Comparison of ENCODE assay signal across 11 mouse cellular contexts in the genomic region with DNA sequence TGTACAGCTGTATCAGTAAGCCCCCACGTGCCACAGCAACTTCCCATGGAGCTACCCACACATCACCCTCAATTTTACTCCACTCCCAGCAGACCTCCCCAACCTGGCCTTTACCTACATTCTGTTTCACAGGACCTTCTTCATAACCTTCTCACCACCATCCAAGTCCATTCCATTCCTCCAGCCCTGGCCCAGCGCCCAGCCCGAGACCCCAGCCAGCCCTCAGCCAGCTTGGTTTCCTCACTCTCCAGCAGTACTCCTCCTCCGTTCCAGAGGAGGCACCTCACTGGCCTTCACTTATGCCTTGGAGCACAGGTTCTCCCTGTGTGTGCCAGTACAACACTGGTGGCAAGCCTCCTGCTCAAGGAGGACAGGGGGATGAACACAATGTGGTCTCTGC. TPM values are rescaled to one million over a fixed set of nuclear protein-coding genes. Genes with fewer than 3 reads are reported as not detected.
A peak's percentile ranks its signal among the peaks of the same experiment; 100 is the strongest.
DNase-seq lines count a peak whose midpoint lies in the region; ATAC-seq and TF ChIP-seq lines count a peak whose summit lies in the region.
"Had no signal": no experiment of that assay in that cellular context is flagged by ENCODE, and none has a peak within 500 bp of the region (broad histone marks: within the 10 kb centered on the region; RNA-seq: fewer than 3 reads in every experiment).

No protein-coding gene starts in this region.

- H3ac ChIP-seq in C2C12 (ENCODE audit: control insufficient read depth, insufficient read length, low read depth), result peak overlapping the region; percentile 19

- peak overlapping the region; percentile 91 for H3K4me2 ChIP-seq in forebrain, embryonic 13.5 days
- H3K4me2 ChIP-seq in liver, embryonic 13.5 days, result peak overlapping the region; percentile 94

- peak overlapping the region; percentile 93; the same call in 1 of the 2 replicates for H3K9ac ChIP-seq in forebrain, embryonic 13.5 days
- no peak overlapping the region for H3K9ac ChIP-seq in liver, embryonic 13.5 days

- intact Hi-C loops in heart, postnatal 25 days (cut with DNase I), result no loop called here
- intact Hi-C loops in left cerebral cortex, postnatal 14 days (cut with DNase I), result loop anchor here (5.0 kb wide), 1 partner anchor 44 kb away; the partner anchor contains the start of genes Lmf2 and Ncaph2

- H3K4me3 ChIP-seq in heart, embryonic 10.5 days, result peak overlapping the region; percentile 87; the same call in 1 of the 2 replicates
- H3K4me3 ChIP-seq in C2C12 (ENCODE audit: insufficient read depth, poor library complexity, severe bottlenecking), result peak overlapping the region; percentile 15
- H3K4me3 ChIP-seq in forebrain, embryonic 13.5 days, result no peak overlapping the region
- peak overlapping the region; percentile 92; the same call in 1 of the 2 replicates for H3K4me3 ChIP-seq in liver, embryonic 13.5 days (replicated peaks)

- no peak for ATAC-seq in forebrain, embryonic 13.5 days
- ATAC-seq in liver, embryonic 13.5 days (ENCODE audit: low read depth), result no peak
- no peak for ATAC-seq in inflammation-experienced regulatory T-cells, adult 6 months

- H3K79me2 ChIP-seq in C2C12 (ENCODE audit: control insufficient read depth, insufficient read depth), result peaks cover 67% of the 10 kb centered on the region

- WGBS in heart, embryonic 10.5 days, result 73% methylated on average over 4 of the region's 4 CpGs
- 80% methylated on average over 4 of the region's 4 CpGs for WGBS in forebrain, embryonic 13.5 days
- 75% methylated on average over 4 of the region's 4 CpGs for WGBS in liver, embryonic 13.5 days (ENCODE audit: insufficient replicate concordance)

- H3K27me3 ChIP-seq in heart, embryonic 10.5 days (ENCODE audit: insufficient read depth, poor library complexity, severe bottlenecking), result no peaks in the 10 kb centered on the region
- no peaks in the 10 kb centered on the region for H3K27me3 ChIP-seq in C2C12 (ENCODE audit: control insufficient read depth, insufficient read depth, insufficient read length)
- no peaks in the 10 kb centered on the region for H3K27me3 ChIP-seq in forebrain, embryonic 13.5 days
- H3K27me3 ChIP-seq in liver, embryonic 13.5 days, result no peaks in the 10 kb centered on the region

- H3K27ac ChIP-seq in heart, embryonic 10.5 days, result no peak overlapping the region
- no peak overlapping the region for H3K27ac ChIP-seq in forebrain, embryonic 13.5 days
- 0 out of 2 replicates have a peak overlapping the region, but pooled peaks have one; percentile 12 for H3K27ac ChIP-seq in liver, embryonic 13.5 days
- H3K27ac ChIP-seq: macrophage had no signal

- no peaks in the 10 kb centered on the region for H3K9me3 ChIP-seq in heart, embryonic 10.5 days
- H3K9me3 ChIP-seq in forebrain, embryonic 13.5 days (replicated peaks), result no peaks in the 10 kb centered on the region
- H3K9me3 ChIP-seq in liver, embryonic 13.5 days (replicated peaks), result no peaks in the 10 kb centered on the region

- no peak for TF ChIP-seq CTCF in C2C12 (IDR thresholded peaks at IDR 0.05; ENCODE audit: control insufficient read depth, insufficient read depth, insufficient read length)

- DNase-seq in heart, embryonic 10.5 days (ENCODE audit: low spot score), result no peak
- no peak for DNase-seq in heart, postnatal 25 days (ENCODE audit: low spot score)
- DNase-seq in liver, embryonic 13.5 days, result no peak
- DNase-seq in urinary bladder, postnatal 25 days (ENCODE audit: low spot score), result no peak
- no peak for DNase-seq in left cerebral cortex, postnatal 14 days (ENCODE audit: low spot score in 2 of 2)
- DNase-seq: kidney, adult 9 months; right cerebral cortex, postnatal 25 days had no signal

- peaks cover 45% of the 10 kb centered on the region for H3K4me1 ChIP-seq in heart, embryonic 10.5 days
- peaks cover 44% of the 10 kb centered on the region for H3K4me1 ChIP-seq in forebrain, embryonic 13.5 days
- peaks cover 70% of the 10 kb centered on the region for H3K4me1 ChIP-seq in liver, embryonic 13.5 days (replicated peaks)

- H3K36me3 ChIP-seq in heart, embryonic 10.5 days, result no peaks in the 10 kb centered on the region
- H3K36me3 ChIP-seq in C2C12 (ENCODE audit: control insufficient read depth, insufficient read depth), result no peaks in the 10 kb centered on the region
- H3K36me3 ChIP-seq in forebrain, embryonic 13.5 days (ENCODE audit: poor library complexity, severe bottlenecking), result no peaks in the 10 kb centered on the region
- H3K36me3 ChIP-seq in liver, embryonic 13.5 days, result no peaks in the 10 kb centered on the region

- H3K79me3 ChIP-seq in C2C12 (ENCODE audit: low read depth), result peaks cover 65% of the 10 kb centered on the region

TF ChIP-seq in C2C12, 6 proteins besides CTCF, POLR2A, EP300 and RAD21:
- TF ChIP-seq MAX (IDR thresholded peaks at IDR 0.05), result no peak
- TF ChIP-seq MYOG (IDR thresholded peaks at IDR 0.05; ENCODE audit: control insufficient read depth, extremely low read depth, insufficient read length), result no peak
- TF ChIP-seq CEBPB (IDR thresholded peaks at IDR 0.05; ENCODE audit: low read depth), result no peak
- no peak for TF ChIP-seq USF1 (IDR thresholded peaks at IDR 0.05; ENCODE audit: low read depth)
- TF ChIP-seq MYOD1 (IDR thresholded peaks at IDR 0.05; ENCODE audit: control insufficient read depth, insufficient read length, low read depth), result no peak
- no peak for TF ChIP-seq FOSL1 (IDR thresholded peaks at IDR 0.05; ENCODE audit: insufficient read depth, low read length, poor library complexity, severe bottlenecking)

RNA-seq across cellular contexts. Expression of gene Sbf1, which starts 1.8 kb away (rescaled TPM):
- 53.3 and 57.2 TPM in 2 replicates for polyA plus RNA-seq in heart, embryonic 10.5 days (2016; fragmentation: Nextera tagmentation; extraction: Ambion mirVana)
- 10 to 100 TPM; 58.3 to 64.4 TPM for total RNA-seq in heart, postnatal 25 days (2021)
- polyA plus RNA-seq in C2C12 (2012; fragmentation: generic; extraction: Trizol), result 143 TPM
- 66.0 and 76.1 TPM in 2 replicates for polyA plus RNA-seq in forebrain, embryonic 13.5 days (2015; fragmentation: Nextera tagmentation; extraction: Ambion mirVana)
- 18.8 and 21.7 TPM in 2 replicates for polyA plus RNA-seq in liver, embryonic 13.5 days (2015; fragmentation: Nextera tagmentation; extraction: Ambion mirVana)
- polyA plus RNA-seq in inflammation-experienced regulatory T-cells, adult 6 months (2017; shearing (Covaris generic)), result 100 to 1,000 TPM in 2 of 3 experiments, 10 to 100 TPM in 1; 63.2 to 112 (median 106) TPM
- 100 to 1,000 TPM; 198 to 204 TPM for total RNA-seq in left cerebral cortex, postnatal 14 days (2021)

RNA-seq across cellular contexts. Expression of gene Adm2, which starts 9.2 kb away (rescaled TPM):
- polyA plus RNA-seq in heart, embryonic 10.5 days (2016; fragmentation: Nextera tagmentation; extraction: Ambion mirVana), result 0.39 and 0.65 TPM in 2 replicates
- total RNA-seq in heart, postnatal 25 days (2021), result not detected
- 7.0 TPM for polyA plus RNA-seq in C2C12 (2012; fragmentation: generic; extraction: Trizol)
- not detected in 2 replicates for polyA plus RNA-seq in forebrain, embryonic 13.5 days (2015; fragmentation: Nextera tagmentation; extraction: Ambion mirVana)
- 1.4 and 2.4 TPM in 2 replicates for polyA plus RNA-seq in liver, embryonic 13.5 days (2015; fragmentation: Nextera tagmentation; extraction: Ambion mirVana)
- polyA plus RNA-seq in inflammation-experienced regulatory T-cells, adult 6 months (2017; shearing (Covaris generic)), result not detected
- not detected for total RNA-seq in left cerebral cortex, postnatal 14 days (2021)
- polyA plus RNA-seq: macrophage had no signal

RNA-seq across cellular contexts. Expression of gene Miox, which starts 20.8 kb away (rescaled TPM):
- not detected in 2 replicates for polyA plus RNA-seq in heart, embryonic 10.5 days (2016; fragmentation: Nextera tagmentation; extraction: Ambion mirVana)
- total RNA-seq in heart, postnatal 25 days (2021), result not detected
- not detected for polyA plus RNA-seq in C2C12 (2012; fragmentation: generic; extraction: Trizol)
- polyA plus RNA-seq in forebrain, embryonic 13.5 days (2015; fragmentation: Nextera tagmentation; extraction: Ambion mirVana), result not detected in 2 replicates
- 5.6 and 6.8 TPM in 2 replicates for polyA plus RNA-seq in liver, embryonic 13.5 days (2015; fragmentation: Nextera tagmentation; extraction: Ambion mirVana)
- polyA plus RNA-seq in inflammation-experienced regulatory T-cells, adult 6 months (2017; shearing (Covaris generic)), result not detected
- total RNA-seq in left cerebral cortex, postnatal 14 days (2021), result not detected
- polyA plus RNA-seq: macrophage had no signal

RNA-seq across cellular contexts. Expression of gene Lmf2, which starts 42.1 kb away (rescaled TPM):
- polyA plus RNA-seq in heart, embryonic 10.5 days (2016; fragmentation: Nextera tagmentation; extraction: Ambion mirVana), result 51.5 and 55.2 TPM in 2 replicates
- total RNA-seq in heart, postnatal 25 days (2021), result 10 to 100 TPM; 30.6 to 31.8 TPM
- polyA plus RNA-seq in C2C12 (2012; fragmentation: generic; extraction: Trizol), result 95.9 TPM
- 34.4 and 38.6 TPM in 2 replicates for polyA plus RNA-seq in forebrain, embryonic 13.5 days (2015; fragmentation: Nextera tagmentation; extraction: Ambion mirVana)
- polyA plus RNA-seq in liver, embryonic 13.5 days (2015; fragmentation: Nextera tagmentation; extraction: Ambion mirVana), result 26.1 and 30.2 TPM in 2 replicates
- polyA plus RNA-seq in inflammation-experienced regulatory T-cells, adult 6 months (2017; shearing (Covaris generic)), result 10 to 100 TPM; 24.7 to 44.0 (median 34.7) TPM
- total RNA-seq in left cerebral cortex, postnatal 14 days (2021), result 10 to 100 TPM; 18.0 to 20.3 TPM

RNA-seq across cellular contexts. Expression of gene Ncaph2, which starts 42.2 kb away (rescaled TPM):
- polyA plus RNA-seq in heart, embryonic 10.5 days (2016; fragmentation: Nextera tagmentation; extraction: Ambion mirVana), result 137 and 150 TPM in 2 replicates
- 10 to 100 TPM; 52.0 to 60.4 TPM for total RNA-seq in heart, postnatal 25 days (2021)
- polyA plus RNA-seq in C2C12 (2012; fragmentation: generic; extraction: Trizol), result 185 TPM
- polyA plus RNA-seq in forebrain, embryonic 13.5 days (2015; fragmentation: Nextera tagmentation; extraction: Ambion mirVana), result 156 and 170 TPM in 2 replicates
- 114 and 131 TPM in 2 replicates for polyA plus RNA-seq in liver, embryonic 13.5 days (2015; fragmentation: Nextera tagmentation; extraction: Ambion mirVana)
- polyA plus RNA-seq in inflammation-experienced regulatory T-cells, adult 6 months (2017; shearing (Covaris generic)), result 100 to 1,000 TPM; 145 to 237 (median 180) TPM
- total RNA-seq in left cerebral cortex, postnatal 14 days (2021), result 10 to 100 TPM; 80.2 to 81.3 TPM
